Mouse (Mus musculus) urinary bladder, postnatal 36 days (tissue): ENCODE results near the gene Zfp692.
"Not testable (repeated sequence)": the region's sequence is repeated elsewhere in the genome, so short reads cannot be mapped to it uniquely, and the experiment has no call there.

Experiments
- DNase-seq, 2 experiments: peaks; one replicate each; pipeline ENCODE4 v3.0.0; 2022; ENCODE audit warnings: low spot score in 2 of 2, mixed read lengths in 1 of 2

Gene Zfp692

DNA sequence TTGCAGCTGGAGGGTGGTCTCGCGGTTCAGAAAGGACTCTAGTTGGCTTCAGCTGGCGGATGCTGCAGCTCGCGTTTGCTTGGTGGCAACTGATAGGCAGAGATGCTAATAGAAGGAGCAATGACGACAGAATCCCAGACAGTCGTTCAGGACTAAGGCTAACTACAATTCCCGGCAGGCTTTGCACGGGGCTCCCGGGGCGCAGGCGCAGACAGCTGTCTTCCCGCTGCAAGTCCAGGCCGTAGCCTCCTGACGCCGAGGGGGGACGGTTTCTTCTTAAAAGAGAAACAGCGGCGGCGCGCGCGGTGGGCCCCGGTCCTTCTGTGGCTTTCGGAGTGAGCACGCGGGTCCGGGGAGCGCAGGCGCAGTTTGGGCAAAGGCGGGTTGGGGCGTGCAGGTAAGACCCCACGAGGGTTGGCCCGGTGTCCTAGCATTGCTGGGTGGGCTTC, at the start of gene Zfp692:
TSS of gene Zfp692 (plus strand) at position 210 of the 449 bp plus-strand sequence.
- peak; percentile 87 to 94 for DNase-seq

DNA sequence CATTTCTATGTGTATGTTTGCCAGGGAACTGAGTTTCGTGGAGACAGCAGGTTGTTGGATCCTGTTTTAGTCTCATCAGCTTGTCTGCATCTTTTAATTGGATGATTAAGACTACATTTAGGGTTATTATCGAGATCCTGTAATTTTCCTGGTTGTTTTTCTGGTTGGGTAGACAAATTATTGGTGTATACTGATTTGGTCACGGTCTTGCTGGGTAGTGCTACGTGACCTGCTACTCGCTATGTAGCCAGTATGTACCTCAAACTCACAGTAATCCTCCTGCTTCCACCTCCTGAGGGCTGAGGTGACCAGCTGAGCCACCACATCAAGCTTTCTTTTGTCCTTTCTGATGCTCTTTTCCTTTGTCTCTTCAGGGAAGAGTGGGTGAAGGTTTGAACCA, 49.1 kb upstream of the Zfp692 start:
- DNase-seq: no peak

DNA sequence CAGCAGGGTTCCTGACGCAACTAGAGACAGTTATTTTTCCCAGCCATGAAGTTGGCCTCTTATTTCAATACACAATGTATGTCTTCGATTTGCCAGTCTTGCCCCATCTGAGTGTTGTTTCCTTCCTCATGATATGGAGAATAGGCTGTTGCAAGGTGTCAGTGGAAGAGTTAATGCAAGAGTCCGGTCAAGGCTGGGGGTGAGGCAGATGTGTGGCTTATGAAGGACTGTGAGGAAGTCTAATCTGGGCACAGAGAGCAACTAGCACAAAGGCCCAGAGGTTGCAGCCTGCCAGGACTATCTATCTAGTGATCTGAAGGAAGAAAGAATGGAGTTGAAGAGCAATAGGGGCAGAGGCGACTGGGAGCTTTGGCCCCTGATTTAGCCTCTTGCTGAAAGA, 46.7 kb upstream of the Zfp692 start:
- DNase-seq: no peak

- DNase-seq: no peak
These were observed 45.0 kb upstream of the Zfp692 start for GRCm38 (mm10) chr11:58261826-58262225.

GRCm38 (mm10) chr11:58262336-58262735, 44.5 kb upstream of the Zfp692 start:
- no peak for DNase-seq

GRCm38 (mm10) chr11:58263516-58263915, 43.4 kb upstream of the Zfp692 start:
- DNase-seq: no peak

- DNase-seq: no peak
These were observed 42.3 kb upstream of the Zfp692 start for GRCm38 (mm10) chr11:58264546-58264945.

DNA sequence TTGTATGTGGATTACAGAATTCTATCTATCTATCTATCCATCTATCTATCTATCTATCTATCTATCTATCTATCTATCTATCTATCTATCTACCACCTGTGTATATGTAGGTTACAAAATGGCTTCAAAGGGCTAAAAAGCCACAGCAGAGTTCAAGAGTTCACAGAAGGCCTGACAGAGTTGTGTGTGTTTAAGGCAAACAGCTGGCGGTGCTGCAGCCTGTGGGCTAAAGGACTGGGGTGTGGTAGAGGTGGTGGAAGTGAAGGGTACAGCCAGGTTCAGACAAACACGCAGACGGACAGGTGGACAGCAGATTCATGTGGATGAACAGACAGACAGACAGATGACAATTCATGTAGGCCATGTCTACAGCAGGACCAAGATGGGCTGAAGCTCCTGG, 38.6 kb upstream of the Zfp692 start:
- DNase-seq: no peak

GRCm38 (mm10) chr11:58274572-58274971, 32.3 kb upstream of the Zfp692 start, which contains the start of gene 4930438A08Rik:
4930438A08Rik (plus strand) TSS chr11:58274799.
- DNase-seq: no peak

DNA sequence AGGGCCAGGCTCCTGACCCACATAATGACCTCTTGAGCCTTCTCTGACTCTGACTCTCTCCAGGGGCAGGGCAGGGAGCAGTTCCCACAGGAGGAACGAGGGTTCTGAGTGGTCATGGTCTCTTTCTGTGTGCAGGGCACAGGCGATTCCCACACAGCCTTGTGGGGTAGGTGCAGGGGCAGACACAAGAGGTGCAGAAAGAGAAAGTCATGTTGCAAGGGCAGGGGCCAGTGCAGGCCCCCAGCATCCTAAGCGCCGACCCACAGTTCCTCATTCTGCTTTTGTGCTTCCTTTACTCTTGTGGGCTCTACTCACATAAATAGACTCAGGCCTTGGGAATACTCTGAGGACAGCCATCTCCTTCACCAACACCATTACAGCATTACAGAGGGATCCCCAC, 31.1 kb upstream of the Zfp692 start:
- DNase-seq: no peak

- no peak for DNase-seq
These were observed 24.8 kb upstream of the Zfp692 start for GRCm38 (mm10) chr11:58281970-58282496.

DNA sequence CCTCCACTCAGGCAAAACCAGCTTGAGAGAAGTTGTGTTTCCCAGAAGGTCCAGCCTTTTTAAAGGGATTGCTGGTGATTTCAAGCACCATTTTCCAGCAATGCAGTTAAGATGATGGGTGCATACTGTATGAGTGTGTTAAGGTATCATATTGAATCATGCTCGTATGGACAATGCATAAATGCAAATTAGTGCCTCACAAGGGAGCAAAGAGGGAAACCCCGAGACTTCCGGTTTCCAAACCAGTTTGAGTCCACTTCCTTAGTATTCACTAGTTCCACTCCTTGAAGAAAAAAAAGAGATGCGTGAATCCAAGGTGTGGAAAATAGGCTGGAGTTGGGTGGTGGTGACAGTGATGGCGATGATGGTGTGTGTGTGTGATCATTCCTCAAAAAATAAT, 24.4 kb upstream of the Zfp692 start:
- no peak for DNase-seq

DNA sequence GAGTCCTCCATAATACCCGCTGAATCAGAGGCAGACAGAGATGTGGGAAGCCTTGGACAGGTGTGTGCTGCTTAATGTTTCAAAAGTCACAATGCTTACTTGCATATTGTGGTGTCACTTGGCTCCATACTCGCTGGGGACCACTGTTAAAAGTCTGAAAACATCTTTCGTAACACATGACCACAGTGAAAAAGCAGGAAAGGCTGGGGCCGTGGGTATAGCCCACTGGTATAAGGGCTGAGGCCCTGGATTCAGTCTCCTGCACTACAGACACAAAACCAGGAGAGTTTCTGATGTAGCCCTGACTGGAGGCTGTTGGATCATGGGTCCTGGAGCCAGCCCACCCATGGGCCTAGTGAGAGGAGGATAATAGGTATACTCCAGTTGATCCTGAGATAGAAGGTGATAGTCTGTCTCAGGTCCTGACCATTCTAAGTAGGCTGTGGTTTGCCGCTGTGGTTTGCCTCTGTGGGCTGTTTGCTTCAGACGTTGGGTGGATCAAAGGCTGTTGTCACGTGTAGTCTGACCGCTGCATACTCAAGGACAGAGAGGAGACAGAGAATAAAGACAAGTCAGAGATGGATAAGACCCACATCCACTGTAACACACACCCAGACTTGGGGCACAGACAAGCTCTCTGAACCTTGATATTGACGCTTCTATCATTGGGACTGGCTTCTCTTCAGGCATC, 16.7 kb upstream of the Zfp692 start:
- DNase-seq: no peak

DNA sequence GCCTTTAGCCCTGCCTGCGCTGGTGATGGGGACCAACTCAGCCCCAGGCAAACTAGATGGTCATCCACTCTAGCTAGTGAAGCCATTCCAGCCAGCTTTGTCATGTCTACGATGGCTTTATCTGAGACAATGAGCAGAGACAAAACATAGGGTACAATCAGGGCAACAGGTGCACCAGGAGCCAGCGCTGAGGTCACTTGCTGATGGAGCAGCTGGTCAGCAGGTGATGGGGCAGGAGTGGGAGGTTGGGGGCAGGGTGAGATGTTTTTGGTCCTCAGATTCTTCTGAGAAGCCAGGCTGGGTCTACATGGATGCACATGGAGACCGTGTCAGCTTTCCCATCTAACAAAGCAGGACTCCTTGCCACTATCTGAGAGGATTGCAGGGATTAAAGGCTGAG, 16.1 kb upstream of the Zfp692 start:
- DNase-seq: no peak

- DNase-seq: no peak
These were observed 14.1 kb upstream of the Zfp692 start for GRCm38 (mm10) chr11:58292791-58293190.

GRCm38 (mm10) chr11:58297396-58297795, 9.5 kb upstream of the Zfp692 start:
- DNase-seq: no peak

DNA sequence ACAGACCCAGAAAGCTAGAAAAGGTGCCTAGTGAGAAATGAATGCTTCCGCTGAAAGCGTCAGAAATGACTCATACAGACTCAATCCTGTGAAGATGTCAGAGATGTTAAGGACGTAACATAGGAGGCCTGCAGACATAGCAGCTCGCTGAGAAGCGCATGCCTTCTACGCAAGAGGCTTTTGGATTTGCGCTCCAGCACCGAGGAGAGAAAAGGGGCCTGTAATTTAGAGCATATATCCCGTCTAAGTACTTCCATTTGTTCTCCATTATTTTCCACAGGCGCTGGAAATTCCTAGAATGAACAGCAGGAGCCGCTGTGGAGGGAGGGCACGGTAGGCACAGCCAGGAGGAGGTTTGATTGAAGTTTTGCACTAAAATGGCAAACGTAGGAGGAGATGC, 5.8 kb upstream of the Zfp692 start:
- DNase-seq: peak; percentile 60 to 69

DNA sequence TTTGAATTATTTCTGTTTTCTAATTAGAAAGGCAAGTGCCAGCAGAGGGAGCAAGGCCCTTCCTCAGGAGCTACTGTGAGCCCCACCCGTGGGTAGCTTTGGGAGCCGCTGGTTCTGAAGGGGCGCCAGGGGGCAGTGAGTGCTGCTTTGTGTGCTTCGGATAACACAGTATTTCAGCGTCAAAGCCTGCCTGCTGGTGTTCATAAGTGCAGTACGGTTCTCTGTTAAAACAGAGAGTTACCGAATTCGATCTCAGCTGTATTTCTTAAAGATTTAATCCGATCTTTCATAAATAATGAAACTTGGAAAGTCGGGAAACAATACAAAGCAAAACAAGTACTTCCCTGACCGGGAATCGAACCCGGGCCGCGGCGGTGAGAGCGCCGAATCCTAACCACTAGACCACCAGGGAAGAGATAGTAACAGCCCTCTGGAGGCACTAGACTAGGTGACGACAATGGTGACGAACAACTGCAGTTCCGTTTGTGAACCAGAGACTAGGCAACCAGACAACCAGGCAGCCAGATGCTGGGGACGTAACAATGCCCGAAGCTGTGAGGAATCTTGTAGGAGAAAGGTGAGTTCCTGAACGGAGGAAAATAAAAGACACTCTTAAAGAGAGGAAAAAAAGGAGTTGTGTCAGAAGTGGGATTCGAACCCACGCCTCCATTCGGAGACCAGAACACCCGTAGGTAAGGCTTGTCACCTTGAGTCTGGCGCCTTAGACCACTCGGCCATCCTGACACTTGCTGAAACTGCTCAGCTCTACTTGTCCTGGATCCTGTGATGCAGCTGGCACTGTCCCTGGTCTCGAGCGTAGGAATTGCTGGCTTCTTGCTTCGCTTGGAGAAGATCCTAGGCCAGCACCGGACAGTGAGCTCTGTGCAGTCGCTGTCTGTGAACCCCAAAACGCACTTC, 4.8 kb upstream of the Zfp692 start:
- peak; percentile 98 to 99 for DNase-seq

DNA sequence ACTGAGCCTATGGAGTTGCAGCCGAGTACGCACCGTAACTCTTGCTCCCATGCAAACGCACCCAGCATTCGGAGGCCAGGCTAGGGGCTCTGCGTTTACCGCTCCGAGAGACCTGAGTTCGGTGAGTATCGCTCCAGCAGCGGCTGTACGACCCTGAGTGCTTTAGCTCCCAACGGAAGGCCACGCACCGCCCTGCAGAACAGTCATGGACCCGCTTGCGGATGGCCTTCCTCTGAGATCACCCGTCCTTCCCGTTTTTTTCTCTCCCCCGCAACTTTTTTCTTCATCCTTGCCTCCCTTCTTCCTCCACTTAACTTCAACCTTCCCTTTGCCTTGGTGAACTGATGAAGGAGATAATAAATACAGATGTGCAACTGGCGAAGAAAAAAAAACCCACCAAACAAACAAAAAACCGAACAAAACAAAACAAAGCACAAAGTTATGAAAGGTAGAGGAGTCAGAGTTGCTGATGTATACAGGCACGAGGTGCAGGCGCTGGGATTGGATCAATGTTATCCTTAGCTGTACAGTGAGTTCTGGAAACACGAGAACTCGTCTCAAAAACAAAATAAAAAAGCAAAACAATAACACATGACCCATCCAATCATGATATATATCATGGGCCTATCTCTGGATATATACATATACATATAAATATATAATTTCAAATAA, 4.0 kb upstream of the Zfp692 start:
- DNase-seq: no peak

DNA sequence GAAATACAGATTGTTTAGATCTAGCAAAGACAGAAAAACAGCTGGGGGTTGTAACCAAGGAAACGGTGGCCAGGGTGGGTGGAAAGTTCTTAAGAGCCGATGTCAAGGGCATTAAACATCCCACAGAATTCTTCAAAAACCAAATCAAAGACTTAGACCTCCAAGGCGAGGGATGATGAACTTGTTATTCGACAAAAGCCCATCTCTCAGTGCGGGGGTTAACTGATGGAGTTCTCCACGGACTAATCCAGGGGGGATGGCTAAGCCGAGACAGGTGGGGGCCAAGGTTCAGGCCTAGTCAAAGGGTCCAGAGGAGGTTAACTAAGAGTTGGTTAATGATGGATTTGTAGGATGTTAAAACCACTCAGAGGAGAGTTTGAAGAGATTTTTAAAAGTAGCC, 3.3 kb upstream of the Zfp692 start:
- no peak for DNase-seq

DNA sequence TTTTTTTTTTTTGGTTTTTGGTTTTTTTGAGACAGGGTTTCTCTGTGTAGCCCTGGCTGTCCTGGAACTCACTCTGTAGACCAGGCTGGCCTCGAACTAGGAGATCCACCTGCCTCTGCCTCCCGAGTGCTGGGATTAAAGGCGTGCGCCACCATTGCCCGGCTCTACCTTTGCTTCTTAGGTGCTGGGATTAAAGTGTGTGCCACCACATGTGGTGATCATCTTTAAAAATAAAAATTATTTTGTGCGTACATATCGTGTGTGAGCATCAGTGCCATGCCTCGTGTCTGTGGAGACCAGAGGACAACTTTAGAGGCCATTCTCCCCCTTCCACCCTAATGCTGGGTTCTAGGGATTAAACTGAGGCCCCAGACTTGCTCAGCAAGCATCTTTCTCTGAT, 1.6 kb upstream of the Zfp692 start:
- not testable (repeated sequence) for DNase-seq
